16 mouse cellular contexts compared by ENCODE assay signal in the genomic region with DNA sequence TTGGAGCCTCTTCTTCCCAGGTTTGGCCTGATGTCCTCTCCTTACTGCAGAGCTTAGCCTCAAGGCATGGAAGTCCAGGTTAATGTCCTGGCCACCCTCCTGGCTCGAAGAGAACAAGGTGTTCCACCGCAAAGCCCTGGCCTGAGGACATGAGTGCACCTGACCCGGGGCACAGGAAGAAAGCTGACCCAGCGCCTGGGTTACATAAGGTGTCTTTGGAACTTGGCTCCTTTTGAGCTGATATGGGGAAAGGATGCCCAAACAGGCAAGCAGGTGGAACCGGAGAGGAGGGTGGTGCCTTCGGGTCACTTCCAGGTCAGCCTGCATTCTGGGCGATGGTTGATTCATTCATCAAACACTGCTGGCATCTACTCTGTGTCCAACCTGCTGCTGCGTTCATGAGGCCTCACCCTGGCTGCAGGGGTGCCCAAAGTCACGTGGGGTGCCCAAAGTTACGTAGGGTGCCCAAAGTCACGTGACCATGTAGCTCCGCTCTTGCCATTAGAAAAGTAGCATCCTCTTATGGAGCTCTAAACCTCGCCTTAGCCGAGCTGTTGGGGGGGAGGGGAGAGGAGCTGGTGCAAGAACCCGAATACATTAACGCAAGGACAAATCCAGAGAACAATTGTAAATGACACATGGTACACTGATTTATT. TPM values are rescaled to one million over a fixed set of nuclear protein-coding genes. Genes with fewer than 3 reads are reported as not detected.
DNase-seq lines count a peak whose midpoint lies in the region; ATAC-seq lines count a peak whose summit lies in the region.
"Had no signal": no experiment of that assay in that cellular context is flagged by ENCODE, and none has a peak within 500 bp of the region (broad histone marks: within the 10 kb centered on the region; RNA-seq: fewer than 3 reads in every experiment).

No protein-coding gene starts in this region.

- no peak overlapping the region for H3K4me2 ChIP-seq in kidney, embryonic 16.5 days (replicated peaks; ENCODE audit: low read depth, low read length)
- H3K4me2 ChIP-seq in hindbrain, embryonic 14.5 days (replicated peaks), result no peak overlapping the region
- H3K4me2 ChIP-seq: hindbrain, embryonic 12.5 days had no signal

- no peak overlapping the region for H3K27ac ChIP-seq in kidney, embryonic 16.5 days (ENCODE audit: low read length)
- H3K27ac ChIP-seq in hindbrain, embryonic 14.5 days, result no peak overlapping the region
- H3K27ac ChIP-seq: hindbrain, embryonic 12.5 days had no signal

- WGBS in kidney, embryonic 16.5 days, result 73% methylated on average over 16 of the region's 16 CpGs
- 73% methylated on average over 16 of the region's 16 CpGs for WGBS in hindbrain, embryonic 14.5 days

- no peaks in the 10 kb centered on the region for H3K36me3 ChIP-seq in kidney, embryonic 16.5 days (ENCODE audit: insufficient read depth, low read length)
- no peaks in the 10 kb centered on the region for H3K36me3 ChIP-seq in hindbrain, embryonic 14.5 days (replicated peaks; ENCODE audit: control insufficient read depth, insufficient read depth)
- H3K36me3 ChIP-seq: hindbrain, embryonic 12.5 days had no signal

- no peaks in the 10 kb centered on the region for H3K9me3 ChIP-seq in kidney, embryonic 16.5 days (ENCODE audit: low read length)
- no peaks in the 10 kb centered on the region for H3K9me3 ChIP-seq in hindbrain, embryonic 14.5 days (ENCODE audit: control insufficient read depth, low read length)
- H3K9me3 ChIP-seq: hindbrain, embryonic 12.5 days had no signal

- no peak for ATAC-seq in kidney, embryonic 16.5 days (ENCODE audit: low FRiP score, low TSS enrichment)
- no peak for ATAC-seq in hindbrain, embryonic 14.5 days (ENCODE audit: low FRiP score)
- ATAC-seq: intestine, embryonic 16.5 days; liver, postnatal 0 days had no signal

- H3K4me3 ChIP-seq in kidney, embryonic 16.5 days (ENCODE audit: low read length), result no peak overlapping the region
- H3K4me3 ChIP-seq in hindbrain, embryonic 14.5 days (replicated peaks; ENCODE audit: low read length), result no peak overlapping the region
- H3K4me3 ChIP-seq: hindbrain, embryonic 12.5 days had no signal

- peak; percentile 94 for DNase-seq in kidney, adult 8-10 months
- DNase-seq in urinary bladder, postnatal 14 days (ENCODE audit: low spot score), result peak; percentile 18
- DNase-seq in urinary bladder, adult 18-20 months (ENCODE audit: low spot score in 2 of 2), result no peak
- peak; percentile 85 to 95 for DNase-seq in kidney, postnatal 25 days
- no peak for DNase-seq in hindbrain, embryonic 14.5 days (ENCODE audit: low spot score)
- no peak for DNase-seq in lung, postnatal 36 days
- DNase-seq: adrenal gland, postnatal 10 days; gastrocnemius, postnatal 10 days; liver; liver, postnatal 0 days; lung, postnatal 14 days; retina, postnatal 1 day; right cerebral cortex, postnatal 4 days had no signal

- no peaks in the 10 kb centered on the region for H3K27me3 ChIP-seq in kidney, embryonic 16.5 days (ENCODE audit: insufficient read depth, low read length)
- no peaks in the 10 kb centered on the region for H3K27me3 ChIP-seq in hindbrain, embryonic 14.5 days (ENCODE audit: control insufficient read depth, insufficient read depth, low read length)
- H3K27me3 ChIP-seq: hindbrain, embryonic 12.5 days had no signal

- H3K4me1 ChIP-seq in kidney, embryonic 16.5 days (ENCODE audit: insufficient read depth, low read length), result peaks cover 6% of the 10 kb centered on the region; the same call in 1 of the 2 replicates
- 0 out of 2 replicates have a peak, but pooled peaks cover 4% of the 10 kb centered on the region for H3K4me1 ChIP-seq in hindbrain, embryonic 14.5 days (replicated peaks; ENCODE audit: control insufficient read depth, insufficient read depth, low read length)

- no peak overlapping the region for H3K9ac ChIP-seq in kidney, embryonic 16.5 days (replicated peaks; ENCODE audit: low read length)
- H3K9ac ChIP-seq in hindbrain, embryonic 14.5 days, result no peak overlapping the region
- H3K9ac ChIP-seq: hindbrain, embryonic 12.5 days; liver, postnatal 0 days had no signal

RNA-seq across cellular contexts. Expression of a gene that starts 47.0 kb away (rescaled TPM):
- 55.1 and 56.3 TPM in 2 replicates for polyA plus RNA-seq in kidney, embryonic 16.5 days (2015; fragmentation: Nextera tagmentation; extraction: Ambion mirVana)
- 7.5 and 7.6 TPM in 2 replicates for polyA plus RNA-seq in hindbrain, embryonic 14.5 days (2014; fragmentation: Nextera tagmentation; extraction: Ambion mirVana)

RNA-seq across cellular contexts. Expression of a gene that starts 55.6 kb away (rescaled TPM):
- 14.1 and 17.7 TPM in 2 replicates for polyA plus RNA-seq in kidney, embryonic 16.5 days (2015; fragmentation: Nextera tagmentation; extraction: Ambion mirVana)
- polyA plus RNA-seq in hindbrain, embryonic 14.5 days (2014; fragmentation: Nextera tagmentation; extraction: Ambion mirVana), result 20.0 and 20.8 TPM in 2 replicates

Comparison
In these comparisons a context has a peak if more than half of its experiments do, and no peak if none do; other contexts are left out.
1. DNase-seq: peak in kidney, adult 8-10 months (2 of 2), urinary bladder, postnatal 14 days (single experiment) and kidney, postnatal 25 days (2 of 2); none in urinary bladder, adult 18-20 months (0 of 2), hindbrain, embryonic 14.5 days (single experiment) and lung, postnatal 36 days (single experiment).